Mouse (Mus musculus): ENCODE measurements around the gene Cdk15. TPM values are rescaled to one million over a fixed set of nuclear protein-coding genes. Genes with fewer than 3 reads are reported as not detected.

Cdk15 gene
- polyA plus RNA-seq, 1 experiment from 2014 or later = 0.84 TPM

GRCm38 (mm10) chr1:59401253-59401652, 144.5 kb downstream of the Cdk15 start:
- H3K4me2 ChIP-seq (ENCODE audit: low read length) = no peak overlapping the region
- H3K36me3 ChIP-seq (ENCODE audit: insufficient read depth, low read length) = no peaks in the 10 kb centered on the region
- H3K4me1 ChIP-seq (replicated peaks; ENCODE audit: insufficient read depth, low read length) = no peaks in the 10 kb centered on the region
- H3K27ac ChIP-seq = no peak overlapping the region
- ATAC-seq (replicated peaks; ENCODE audit: low FRiP score, low read depth) (no peak), DNase-seq (ENCODE audit: low spot score) (no peak)
- H3K9ac ChIP-seq (ENCODE audit: low read depth, low read length) = no peak overlapping the region
- WGBS = 69% methylated on average over 4 of the region's 4 CpGs
- no peaks in the 10 kb centered on the region for H3K27me3 ChIP-seq (ENCODE audit: insufficient read depth, low read length)
- no peak for TF ChIP-seq CTCF (IDR thresholded peaks at IDR 0.05; ENCODE audit: low read depth)
- no peak overlapping the region for H3K4me3 ChIP-seq (replicated peaks; ENCODE audit: low read depth, low read length)
- no peaks in the 10 kb centered on the region for H3K9me3 ChIP-seq (replicated peaks; ENCODE audit: low read length)

Other genes starting within 250 kb of the Cdk15 start
- not detected in 2 replicates for gene C2cd6, start 162.0 kb upstream of the Cdk15 start, polyA plus RNA-seq (2015; fragmentation: Nextera tagmentation; extraction: Ambion mirVana)
- 39.9 and 42.9 TPM in 2 replicates for gene Tmem237, start 136.5 kb upstream of the Cdk15 start, polyA plus RNA-seq (2015; fragmentation: Nextera tagmentation; extraction: Ambion mirVana)
- 0.43 and 0.49 TPM in 2 replicates for gene Mpp4, start 93.5 kb upstream of the Cdk15 start, polyA plus RNA-seq (2015; fragmentation: Nextera tagmentation; extraction: Ambion mirVana)
- 6.0 and 7.3 TPM in 2 replicates for gene Als2, start 19.7 kb upstream of the Cdk15 start, polyA plus RNA-seq (2015; fragmentation: Nextera tagmentation; extraction: Ambion mirVana)
- gene Fzd7, start 225.5 kb downstream of the Cdk15 start, polyA plus RNA-seq (2015; fragmentation: Nextera tagmentation; extraction: Ambion mirVana) = 15.2 and 17.9 TPM in 2 replicates